Mouse (Mus musculus) layer of hippocampus, adult 11-12 months (tissue): ENCODE measurements around the gene Hhipl2.
"Not testable (repeated sequence)": the region's sequence is repeated elsewhere in the genome, so short reads cannot be mapped to it uniquely, and the experiment has no call there.

Source experiments
- DNase-seq: peaks from one replicate; pipeline ENCODE4 v3.0.0; 2022; ENCODE audit warnings: low spot score

The Hhipl2 gene

DNA sequence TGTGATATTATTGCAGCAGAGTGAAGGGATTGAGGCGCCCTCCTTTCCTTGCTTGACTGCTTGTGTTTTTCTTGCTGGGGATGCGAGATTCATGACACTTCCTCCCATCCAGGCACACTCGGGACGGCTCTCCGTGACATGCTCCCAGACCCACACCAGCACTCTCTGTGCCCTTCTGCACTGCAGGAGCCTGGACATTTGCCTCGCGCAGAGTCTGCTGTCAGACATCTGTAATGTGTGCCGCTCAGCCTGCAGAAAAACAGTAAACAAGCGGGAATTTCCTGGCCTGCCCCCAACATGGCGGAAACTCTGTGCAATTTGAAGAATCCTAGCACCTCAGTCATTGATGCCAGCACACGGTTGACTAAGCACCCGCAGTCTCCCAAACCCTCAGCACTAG is at the start of gene Hhipl2:
Gene Hhipl2 (plus strand): TSS at position 343 of the 400 bp plus-strand sequence.
- no peak for DNase-seq

GRCm38 (mm10) chr1:183368601-183369400 is 49.2 kb upstream of the Hhipl2 start:
- DNase-seq: peak; percentile 32

DNA sequence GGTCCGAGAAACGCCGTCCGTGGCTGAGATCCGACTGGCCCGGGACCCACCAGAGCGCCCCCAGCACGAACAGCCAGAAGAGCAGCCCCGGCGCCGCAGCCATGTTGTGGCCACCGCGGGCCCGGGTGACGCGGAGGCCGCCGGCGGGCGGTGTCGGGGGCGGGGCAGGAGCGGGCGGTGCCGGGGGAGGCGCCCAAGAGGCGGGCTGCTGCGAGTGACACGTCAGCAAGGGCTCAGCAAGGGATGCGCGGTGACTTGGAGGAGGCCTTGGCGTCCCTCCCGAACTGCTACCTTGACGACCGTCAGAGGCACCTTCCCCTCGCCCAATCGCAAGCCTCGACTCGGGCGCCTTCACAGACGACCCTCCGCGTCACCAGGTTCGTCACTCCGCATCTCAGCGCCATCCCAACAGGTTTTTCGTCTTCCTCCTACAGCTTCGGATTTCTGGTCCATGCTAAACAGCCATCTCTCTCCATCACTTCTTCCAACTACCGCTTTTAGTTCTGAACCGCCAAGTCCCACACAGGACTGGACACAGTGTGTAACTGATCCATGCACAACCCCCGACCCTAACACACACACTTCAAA is 48.5 kb upstream of the Hhipl2 start, which contains the start of gene Mia3:
Gene Mia3 (minus strand): TSS at position 127 of the 588 bp plus-strand sequence.
- DNase-seq: peak; percentile 96

DNA sequence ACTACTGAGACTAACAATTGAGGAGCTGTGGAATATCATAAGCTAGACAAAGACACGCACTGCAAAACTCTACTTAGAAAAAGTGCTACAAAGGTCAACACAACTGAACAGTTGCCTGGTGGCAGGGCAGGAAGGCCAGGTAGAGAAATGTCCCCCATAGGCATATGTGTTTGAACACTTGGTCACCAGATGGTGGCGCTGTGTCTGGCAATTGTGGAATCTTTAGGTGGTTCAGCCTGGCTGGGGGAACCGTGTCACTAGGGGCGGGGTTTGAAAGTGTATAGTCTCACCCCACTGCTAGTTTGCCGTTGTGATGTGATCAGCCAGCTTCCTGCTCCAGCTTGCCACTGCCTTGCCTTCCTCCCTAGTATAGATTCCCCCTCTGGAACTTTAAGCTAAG is 43.3 kb upstream of the Hhipl2 start:
- no peak for DNase-seq

DNA sequence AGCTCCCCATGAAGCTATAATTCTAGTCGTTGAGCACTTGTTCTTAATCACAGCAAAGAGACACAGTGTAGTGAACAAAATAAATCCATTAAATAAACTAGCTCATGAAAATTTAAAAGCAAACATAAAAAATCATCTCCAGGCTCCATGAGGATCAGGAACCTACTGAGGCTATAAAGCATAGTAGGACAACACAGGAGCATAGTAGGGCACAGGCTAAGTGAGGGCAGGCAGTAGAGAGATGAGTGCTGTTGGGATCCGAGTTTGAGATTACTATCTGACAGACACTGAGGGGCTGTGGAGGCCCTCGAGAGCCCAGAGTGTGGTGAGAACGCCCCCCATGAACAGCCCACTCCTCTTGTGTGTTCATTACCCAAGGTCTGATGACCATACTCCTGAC is 41.0 kb upstream of the Hhipl2 start:
- no peak for DNase-seq

DNA sequence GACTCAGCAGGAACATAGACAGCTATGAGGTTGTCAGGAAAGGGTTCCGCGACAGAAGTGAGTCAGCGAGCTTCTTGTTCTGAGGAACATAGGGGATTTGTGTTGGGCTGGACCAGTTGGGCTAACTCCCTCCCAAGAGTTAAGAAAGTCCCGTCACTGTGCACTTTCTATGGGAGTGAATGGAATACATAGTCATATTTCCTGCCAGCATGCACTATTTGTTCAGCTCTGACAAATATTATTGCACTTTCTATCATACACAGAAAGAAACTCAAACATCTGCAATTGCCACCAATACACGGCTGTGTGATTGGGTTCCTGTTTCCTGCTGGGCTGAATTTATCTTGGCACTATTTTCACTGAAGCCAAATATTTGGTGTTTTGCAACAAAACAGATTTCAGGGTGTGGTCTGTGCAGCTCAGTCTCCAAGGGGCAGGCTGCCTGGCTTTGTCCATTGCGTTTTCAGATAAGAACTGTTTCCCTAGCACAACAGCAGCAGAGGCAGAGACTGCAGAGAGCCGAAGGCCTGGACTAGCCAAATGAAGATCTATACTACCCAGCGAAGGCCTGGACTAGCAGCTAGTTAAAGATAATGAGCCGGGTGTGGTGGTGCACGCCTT is 39.6 kb upstream of the Hhipl2 start:
- DNase-seq: no peak

DNA sequence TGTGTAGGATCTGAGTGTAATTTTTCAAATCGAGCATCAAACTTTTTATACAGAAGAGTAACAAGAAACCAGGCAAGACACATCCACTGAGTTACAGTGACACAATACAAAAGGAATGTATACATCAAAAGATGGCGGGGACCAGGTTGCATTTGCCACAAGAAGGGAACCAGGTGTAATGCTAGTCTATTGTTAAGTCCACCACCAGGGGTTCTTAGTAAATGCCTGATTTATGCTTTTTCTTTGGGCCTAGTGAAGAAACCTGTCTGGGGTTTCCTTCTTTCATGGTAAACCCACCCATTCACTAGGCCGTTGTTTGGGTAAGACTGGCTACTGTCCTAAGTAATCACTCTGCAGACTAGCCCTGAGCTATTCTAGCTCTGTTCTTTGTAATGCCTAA is 38.6 kb upstream of the Hhipl2 start:
- DNase-seq: not testable (repeated sequence)

DNA sequence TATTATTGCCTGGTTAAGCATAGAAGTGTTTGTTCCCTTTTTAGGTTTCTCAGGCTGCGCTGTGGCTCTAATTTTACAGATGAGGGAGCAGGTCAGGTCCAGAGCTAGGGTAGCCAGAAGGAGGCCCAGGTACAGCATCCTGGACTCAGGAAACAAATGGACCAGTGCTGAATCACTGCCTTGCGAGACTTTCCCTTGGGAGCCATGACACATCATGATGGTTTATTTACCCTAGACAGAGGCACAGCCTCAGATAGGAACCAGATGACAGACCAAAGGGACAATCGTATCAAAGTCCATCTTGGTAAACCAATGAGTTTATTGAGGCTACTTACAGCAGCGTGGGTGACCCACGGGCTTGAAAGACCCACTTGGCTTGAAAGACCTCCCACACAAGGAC is 36.2 kb upstream of the Hhipl2 start:
- DNase-seq: no peak

GRCm38 (mm10) chr1:183382621-183383020 is 35.4 kb upstream of the Hhipl2 start:
- no peak for DNase-seq

GRCm38 (mm10) chr1:183387421-183387820 is 30.6 kb upstream of the Hhipl2 start:
- not testable (repeated sequence) for DNase-seq

DNA sequence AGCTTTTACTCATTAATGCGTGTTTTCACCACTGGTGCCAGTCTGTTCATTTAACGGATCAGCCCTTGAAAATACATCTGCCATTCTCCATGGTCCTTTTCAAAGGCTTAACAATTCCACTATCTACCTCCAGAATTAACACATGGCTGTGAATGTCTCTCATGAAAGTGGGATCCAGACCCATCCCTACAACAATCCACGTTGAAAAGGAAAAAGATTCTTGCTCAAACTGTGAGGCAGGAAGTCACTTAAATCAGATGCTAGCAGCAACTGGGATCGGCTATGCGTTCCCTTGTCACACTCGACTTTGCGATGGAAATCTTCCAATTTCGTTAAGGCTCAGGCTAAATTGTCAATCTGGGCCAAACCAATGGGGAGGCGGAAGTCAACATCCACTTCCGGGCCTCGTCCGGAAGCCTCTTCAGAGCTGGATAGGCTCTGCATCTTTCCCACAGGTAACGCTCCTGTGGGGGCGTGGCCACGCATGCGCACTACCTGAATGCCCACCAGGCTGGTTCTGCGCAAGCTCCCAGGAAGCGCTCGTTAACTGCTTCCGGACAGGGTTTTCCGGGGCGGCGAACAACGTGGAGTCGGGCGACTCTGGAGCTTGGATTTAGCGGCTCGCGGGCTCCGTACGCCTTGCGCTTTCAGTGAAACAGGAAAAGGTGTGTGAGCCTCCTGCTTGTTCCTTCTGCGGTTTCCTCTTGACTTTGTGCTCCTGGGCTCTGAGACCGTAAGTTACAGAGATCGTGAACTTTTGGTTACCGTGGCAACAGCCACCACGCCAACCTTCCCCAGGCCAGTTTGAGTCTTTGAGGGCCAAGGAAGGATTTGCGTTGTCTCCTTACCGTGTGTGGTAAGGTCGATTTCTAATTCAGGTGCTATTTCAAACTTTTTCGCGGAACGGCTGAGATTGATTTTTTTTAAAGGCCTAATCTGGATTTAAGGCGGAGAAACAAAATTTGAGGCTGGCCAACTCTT is 29.3 kb upstream of the Hhipl2 start, which contains the start of gene Taf1a:
Gene Taf1a (plus strand): TSS at position 556 of the 981 bp plus-strand sequence.
- DNase-seq: peak; percentile 90

GRCm38 (mm10) chr1:183403396-183403795 is 14.6 kb upstream of the Hhipl2 start:
- DNase-seq: no peak

GRCm38 (mm10) chr1:183414081-183414727 is 3.8 kb upstream of the Hhipl2 start:
- no peak for DNase-seq

- no peak for DNase-seq
Measured at GRCm38 (mm10) chr1:183419741-183420140, 1.7 kb downstream of the Hhipl2 start.

GRCm38 (mm10) chr1:183420296-183420695 is 2.3 kb downstream of the Hhipl2 start:
- DNase-seq: no peak

GRCm38 (mm10) chr1:183424100-183424499 is 6.1 kb downstream of the Hhipl2 start:
- no peak for DNase-seq

DNA sequence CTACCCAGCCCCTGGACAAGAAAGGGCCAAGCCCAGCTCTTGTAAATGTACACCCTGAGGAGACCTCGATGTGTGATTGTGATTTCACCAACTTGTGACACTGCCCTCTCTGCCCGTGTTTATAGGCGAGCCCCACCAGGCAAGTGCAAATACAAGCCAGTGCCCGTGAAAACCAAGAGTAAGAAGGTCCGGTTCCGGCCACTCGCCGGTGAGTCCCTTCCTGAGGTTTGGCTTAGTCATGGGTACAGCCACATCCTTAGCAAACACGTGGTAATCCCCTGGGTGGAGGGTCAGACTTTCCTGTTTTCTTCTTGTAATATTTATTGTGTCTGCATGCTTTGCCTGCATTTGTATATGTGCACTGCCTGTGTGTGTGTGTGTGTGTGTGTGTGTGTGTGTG is 16.9 kb downstream of the Hhipl2 start:
- DNase-seq: no peak

GRCm38 (mm10) chr1:183439036-183439435 is 21.0 kb downstream of the Hhipl2 start:
- DNase-seq: peak; percentile 75

- peak; percentile 86 for DNase-seq
Measured at GRCm38 (mm10) chr1:183442015-183442774, 24.2 kb downstream of the Hhipl2 start.

DNA sequence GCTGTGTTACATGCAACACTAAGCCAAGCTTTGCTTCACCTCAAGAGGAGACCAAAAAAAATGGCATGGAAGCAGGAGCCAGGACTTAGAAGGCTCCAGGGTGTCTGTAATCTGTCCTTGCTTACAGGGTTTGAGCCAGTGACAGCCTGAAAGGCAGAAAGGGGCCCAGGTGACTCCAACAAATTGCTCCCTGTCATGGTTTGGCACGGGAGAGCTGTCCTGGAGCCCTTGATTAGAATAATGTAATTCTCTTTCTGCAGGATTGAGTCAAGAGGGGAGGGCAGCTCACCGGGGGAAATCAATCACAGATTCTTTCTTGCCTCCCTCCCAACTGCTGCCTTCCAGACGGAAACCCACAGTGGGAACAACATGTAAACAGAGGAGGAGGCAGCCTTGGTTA is 35.1 kb downstream of the Hhipl2 start:
- no peak for DNase-seq
